Mouse (Mus musculus) spleen, adult 2 months (tissue): ENCODE results near the gene Pacrg. TPM values are rescaled to one million over a fixed set of nuclear protein-coding genes. Genes with fewer than 3 reads are reported as not detected.

Experiments used
- DNase-seq, 2 experiments: peaks; one replicate each; pipeline versions ENCODE4 v3.0.0 to v3.0.0-alpha.2; 2012 to 2021; ENCODE audit warnings: low spot score in 2 of 2, low read depth in 1 of 2
- H3K27ac ChIP-seq: fragments of 200-500 bp; 2 replicates; pipeline ENCODE4 v1.5.1; 2012; ENCODE audit warnings: low read length, inconsistent platforms; ENCODE audit not compliant: insufficient read depth
- H3K27me3 ChIP-seq: fragments of 200-500 bp; 2 replicates; pipeline ENCODE4 v1.6.1; 2012; ENCODE audit warnings: mild to moderate bottlenecking, moderate library complexity, low read length, inconsistent platforms; ENCODE audit not compliant: control insufficient read depth, insufficient read depth
- H3K36me3 ChIP-seq: fragments of 200-500 bp; 2 replicates; pipeline ENCODE4 v1.6.1; 2012; ENCODE audit warnings: mild to moderate bottlenecking, low read length, inconsistent platforms; ENCODE audit not compliant: control insufficient read depth, insufficient read depth
- H3K4me1 ChIP-seq: fragments of 200-500 bp; 2 replicates; pipeline ENCODE4 v1.6.1; 2011; ENCODE audit warnings: inconsistent platforms; ENCODE audit not compliant: control insufficient read depth, insufficient read depth, insufficient read length
- H3K4me3 ChIP-seq: fragments of 200-500 bp; 2 replicates; pipeline ENCODE4 v1.5.1; 2011; ENCODE audit warnings: mild to moderate bottlenecking, inconsistent platforms; ENCODE audit not compliant: insufficient read depth, insufficient read length; ENCODE audit errors: extremely low read depth
- CTCF ChIP-seq: fragments of 200-500 bp; IDR thresholded peaks from 2 replicates; pipeline ENCODE4 v1.5.1; 2011; ENCODE audit warnings: mild to moderate bottlenecking, inconsistent platforms; ENCODE audit not compliant: insufficient read depth, insufficient read length, insufficient replicate concordance; ENCODE audit errors: extremely low read depth
- POLR2A ChIP-seq: fragments of 200-500 bp; IDR thresholded peaks from 2 replicates; pipeline ENCODE4 v1.6.1; 2011; ENCODE audit warnings: low read depth, low read length, inconsistent platforms
- WGBS: fragments of 180-500 bp; shearing (Covaris S2); methylation state at CpG from one replicate; pipeline ENCODE4 v1.1.7; 2018; 5-methylcytosine and 5-hydroxymethylcytosine counted together
- polyA plus RNA-seq: library from polyadenylated mRNA; depleted of rRNA; stranded (reverse); fragments of >200 nt; gene quantifications from 2 replicates; pipeline ENCODE4 v1.2.3, GENCODE M21; 2012

Gene Pacrg
- polyA plus RNA-seq, 1 experiment: not detected

GRCm38 (mm10) chr17:10643604-10644003 is 196.5 kb downstream of the Pacrg start:
- DNase-seq: no peak

DNA sequence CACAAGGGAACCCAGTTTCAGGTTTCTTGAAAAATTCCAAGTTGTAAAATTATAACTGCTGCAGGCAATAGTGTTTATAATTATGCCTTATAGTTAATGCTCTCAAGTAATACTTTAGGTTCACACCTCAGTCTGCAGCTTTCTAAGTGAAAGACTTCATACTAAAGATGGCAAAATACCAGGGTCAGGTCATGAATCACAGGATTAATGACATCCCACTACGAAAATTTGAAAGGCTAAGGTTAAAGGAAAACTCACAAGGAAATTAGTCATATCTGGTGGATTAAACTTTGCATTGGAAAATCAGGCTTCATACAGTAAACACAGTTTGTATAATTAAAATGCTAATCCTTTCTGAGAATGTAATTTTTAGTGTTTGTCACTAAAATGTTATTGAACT is 200.3 kb downstream of the Pacrg start:
- Histone ChIP-seq H3K27me3 (no peaks in the 10 kb centered on the region), H3K4me1 (no peaks in the 10 kb centered on the region), H3K27ac (no peak overlapping the region), H3K4me3 (no peak overlapping the region), H3K36me3 (no peaks in the 10 kb centered on the region)
- no peak for TF ChIP-seq CTCF
- TF ChIP-seq POLR2A: no peak
- DNase-seq: no peak
- WGBS: 58% methylated on average over 1 of the region's 1 CpGs

More at GRCm38 (mm10) chr17:10643604-10644003, 196.5 kb downstream of the Pacrg start:
- no peaks in the 10 kb centered on the region for H3K36me3 ChIP-seq
- WGBS: 88% methylated on average over 7 of the region's 7 CpGs
- no peak overlapping the region for H3K4me3 ChIP-seq
- no peak overlapping the region for H3K27ac ChIP-seq
- no peaks in the 10 kb centered on the region for H3K27me3 ChIP-seq
- H3K4me1 ChIP-seq: no peaks in the 10 kb centered on the region
- no peak for TF ChIP-seq CTCF
- TF ChIP-seq POLR2A: no peak

DNA sequence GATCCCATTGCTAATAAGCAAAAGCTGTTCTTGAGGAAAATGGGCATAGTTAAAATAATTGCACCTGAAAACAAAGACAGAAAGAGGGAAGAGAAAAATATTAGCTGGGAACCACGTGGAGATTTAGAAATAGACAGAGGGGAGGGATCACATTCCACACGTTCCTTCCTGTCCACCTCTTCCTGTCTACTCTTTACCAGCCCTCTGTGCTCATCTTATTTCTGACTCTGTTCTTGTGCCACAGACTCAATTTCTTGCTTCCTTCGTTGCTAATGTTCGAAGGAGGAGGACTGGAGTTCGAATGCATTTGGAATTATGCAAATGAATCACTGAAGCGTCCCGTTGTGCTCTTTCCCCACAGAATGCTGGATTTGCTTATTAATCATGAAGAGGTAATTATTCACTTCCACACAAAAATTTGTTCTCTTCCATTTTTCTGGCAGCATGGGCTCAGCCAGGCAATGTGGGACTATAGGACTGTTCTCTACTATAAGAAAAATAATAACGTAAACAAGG is 204.1 kb downstream of the Pacrg start:
- TF ChIP-seq POLR2A: no peak
- TF ChIP-seq CTCF: no peak
- Histone ChIP-seq H3K36me3 (no peaks in the 10 kb centered on the region), H3K27ac (no peak overlapping the region), H3K27me3 (no peaks in the 10 kb centered on the region), H3K4me1 (no peaks in the 10 kb centered on the region), H3K4me3 (no peak overlapping the region)
- no peak for DNase-seq
- WGBS: 75% methylated on average over 8 of the region's 8 CpGs

GRCm38 (mm10) chr17:10635470-10635869 is 204.6 kb downstream of the Pacrg start:
- DNase-seq: no peak
- H3K4me3 ChIP-seq: no peak overlapping the region
- H3K27ac ChIP-seq: no peak overlapping the region
- H3K4me1 ChIP-seq: no peaks in the 10 kb centered on the region
- WGBS: 93% methylated on average over 11 of the region's 11 CpGs
- TF ChIP-seq POLR2A (no peak), CTCF (no peak)
- H3K27me3 ChIP-seq: no peaks in the 10 kb centered on the region
- H3K36me3 ChIP-seq: no peaks in the 10 kb centered on the region

- no peak for DNase-seq
- H3K27me3 ChIP-seq: no peaks in the 10 kb centered on the region
- no peaks in the 10 kb centered on the region for H3K4me1 ChIP-seq
- no peak for TF ChIP-seq POLR2A
- TF ChIP-seq CTCF: no peak
- WGBS: 96% methylated on average over 6 of the region's 6 CpGs
- no peak overlapping the region for H3K4me3 ChIP-seq
- no peak overlapping the region for H3K27ac ChIP-seq
- H3K36me3 ChIP-seq: no peaks in the 10 kb centered on the region
These were observed 205.1 kb downstream of the Pacrg start for GRCm38 (mm10) chr17:10635046-10635445.

GRCm38 (mm10) chr17:10633769-10634168 is 206.3 kb downstream of the Pacrg start:
- H3K27me3 ChIP-seq: no peaks in the 10 kb centered on the region
- no peak overlapping the region for H3K27ac ChIP-seq
- TF ChIP-seq CTCF: no peak
- TF ChIP-seq POLR2A: no peak
- no peak for DNase-seq
- H3K4me1 ChIP-seq: no peaks in the 10 kb centered on the region
- H3K4me3 ChIP-seq: no peak overlapping the region
- WGBS: 87% methylated on average over 7 of the region's 7 CpGs
- no peaks in the 10 kb centered on the region for H3K36me3 ChIP-seq

DNA sequence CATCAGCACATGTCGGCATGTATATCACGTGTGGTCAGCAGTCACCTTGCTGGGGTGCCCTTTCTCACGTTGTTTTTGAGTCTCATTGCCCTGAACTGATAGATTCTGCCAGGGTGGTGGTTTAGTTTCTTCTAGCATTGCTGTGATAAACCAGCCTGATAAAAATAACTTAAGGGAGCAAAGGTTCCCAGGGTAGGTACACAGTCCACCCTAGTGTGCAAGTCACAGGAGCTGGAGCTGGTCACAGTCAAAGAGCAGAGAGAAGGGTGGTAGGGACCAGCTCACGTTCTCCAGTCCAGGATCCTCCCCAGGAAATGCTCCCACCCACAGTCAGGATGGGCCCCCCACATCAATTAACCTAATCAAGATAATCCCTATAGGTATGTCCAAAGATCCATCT is 211.9 kb downstream of the Pacrg start:
- no peak overlapping the region for H3K27ac ChIP-seq

More for the DNA sequence above, 211.9 kb downstream of the Pacrg start:
- Histone ChIP-seq H3K36me3 (no peaks in the 10 kb centered on the region), H3K4me1 (no peaks in the 10 kb centered on the region), H3K27me3 (no peaks in the 10 kb centered on the region), H3K4me3 (no peak overlapping the region)
- no peak for DNase-seq
- WGBS: 79% methylated on average over 4 of the region's 4 CpGs
- TF ChIP-seq POLR2A: no peak
- TF ChIP-seq CTCF: no peak
